Mouse (Mus musculus): Measurements from ENCODE around the gene Arhgap32. TPM values are rescaled to one million over a fixed set of nuclear protein-coding genes. Genes with fewer than 3 reads are reported as not detected.

Gene Arhgap32
- polyA plus RNA-seq, 1 experiment from 2014 or later, result 10.3 TPM

- Histone ChIP-seq H3K4me2 (ENCODE audit: low read length) (no peak overlapping the region), H3K27ac (ENCODE audit: low read depth, low read length) (no peak overlapping the region), H3K27me3 (replicated peaks; ENCODE audit: control insufficient read depth, insufficient read depth, low read length) (no peaks in the 10 kb centered on the region), H3K36me3 (ENCODE audit: control insufficient read depth, insufficient read depth, low read length) (no peaks in the 10 kb centered on the region), H3K9ac (ENCODE audit: low read depth, low read length) (no peak overlapping the region), H3K9me3 (ENCODE audit: control insufficient read depth, low read length) (no peaks in the 10 kb centered on the region), H3K4me3 (ENCODE audit: low read length) (no peak overlapping the region), H3K4me1 (ENCODE audit: control insufficient read depth, insufficient read depth, low read depth, low read length) (no peaks in the 10 kb centered on the region)
- ATAC-seq, result no peak
- 88% methylated on average over 5 of the region's 5 CpGs for WGBS
These were observed 92.1 kb downstream of the Arhgap32 start for GRCm38 (mm10) chr9:32208071-32208470.

- Histone ChIP-seq H3K4me3 (ENCODE audit: low read length) (no peak overlapping the region), H3K4me2 (ENCODE audit: low read length) (no peak overlapping the region), H3K27me3 (replicated peaks; ENCODE audit: control insufficient read depth, insufficient read depth, low read length) (no peaks in the 10 kb centered on the region), H3K4me1 (ENCODE audit: control insufficient read depth, insufficient read depth, low read depth, low read length) (no peaks in the 10 kb centered on the region), H3K36me3 (ENCODE audit: control insufficient read depth, insufficient read depth, low read length) (no peaks in the 10 kb centered on the region), H3K9me3 (ENCODE audit: control insufficient read depth, low read length) (no peaks in the 10 kb centered on the region), H3K27ac (ENCODE audit: low read depth, low read length) (no peak overlapping the region), H3K9ac (ENCODE audit: low read depth, low read length) (no peak overlapping the region)
- WGBS, result 67% methylated on average over 5 of the region's 5 CpGs
- no peak for ATAC-seq
These were observed 101.1 kb downstream of the Arhgap32 start for GRCm38 (mm10) chr9:32216820-32217567.

- Histone ChIP-seq H3K9ac (ENCODE audit: low read depth, low read length) (no peak overlapping the region), H3K4me1 (ENCODE audit: control insufficient read depth, insufficient read depth, low read depth, low read length) (peaks cover 8% of the 10 kb centered on the region), H3K36me3 (ENCODE audit: control insufficient read depth, insufficient read depth, low read length) (no peaks in the 10 kb centered on the region), H3K9me3 (ENCODE audit: control insufficient read depth, low read length) (no peaks in the 10 kb centered on the region), H3K4me2 (ENCODE audit: low read length) (no peak overlapping the region), H3K27ac (ENCODE audit: low read depth, low read length) (no peak overlapping the region), H3K4me3 (ENCODE audit: low read length) (no peak overlapping the region), H3K27me3 (replicated peaks; ENCODE audit: control insufficient read depth, insufficient read depth, low read length) (no peaks in the 10 kb centered on the region)
- 81% methylated on average over 4 of the region's 4 CpGs for WGBS
- ATAC-seq, result no peak
These were observed 103.5 kb downstream of the Arhgap32 start for GRCm38 (mm10) chr9:32219400-32219799.

- Histone ChIP-seq H3K9ac (ENCODE audit: low read depth, low read length) (no peak overlapping the region), H3K4me1 (ENCODE audit: control insufficient read depth, insufficient read depth, low read depth, low read length) (peaks cover 8% of the 10 kb centered on the region), H3K36me3 (ENCODE audit: control insufficient read depth, insufficient read depth, low read length) (no peaks in the 10 kb centered on the region), H3K27me3 (replicated peaks; ENCODE audit: control insufficient read depth, insufficient read depth, low read length) (no peaks in the 10 kb centered on the region), H3K27ac (ENCODE audit: low read depth, low read length) (no peak overlapping the region), H3K9me3 (ENCODE audit: control insufficient read depth, low read length) (no peaks in the 10 kb centered on the region), H3K4me3 (ENCODE audit: low read length) (no peak overlapping the region), H3K4me2 (ENCODE audit: low read length) (no peak overlapping the region)
- 80% methylated on average over 4 of the region's 4 CpGs for WGBS
- ATAC-seq, result no peak
These were observed 106.2 kb downstream of the Arhgap32 start for GRCm38 (mm10) chr9:32222184-32222583.

- Histone ChIP-seq H3K27ac (ENCODE audit: low read depth, low read length) (no peak overlapping the region), H3K36me3 (ENCODE audit: control insufficient read depth, insufficient read depth, low read length) (no peaks in the 10 kb centered on the region), H3K4me1 (ENCODE audit: control insufficient read depth, insufficient read depth, low read depth, low read length) (peaks cover 8% of the 10 kb centered on the region), H3K4me3 (ENCODE audit: low read length) (no peak overlapping the region), H3K9me3 (ENCODE audit: control insufficient read depth, low read length) (no peaks in the 10 kb centered on the region), H3K27me3 (replicated peaks; ENCODE audit: control insufficient read depth, insufficient read depth, low read length) (no peaks in the 10 kb centered on the region), H3K9ac (ENCODE audit: low read depth, low read length) (no peak overlapping the region), H3K4me2 (ENCODE audit: low read length) (no peak overlapping the region)
- WGBS, result 40% methylated on average over 5 of the region's 5 CpGs
- peak; percentile 82 for ATAC-seq
These were observed 108.0 kb downstream of the Arhgap32 start for GRCm38 (mm10) chr9:32223739-32224529.

GRCm38 (mm10) chr9:32224937-32225336 is 109.0 kb downstream of the Arhgap32 start:
- H3K9ac ChIP-seq (ENCODE audit: low read depth, low read length), result no peak overlapping the region
- WGBS, result 60% methylated on average over 4 of the region's 4 CpGs

GRCm38 (mm10) chr9:32225584-32225983 is 109.6 kb downstream of the Arhgap32 start:
- no peak for ATAC-seq
- Histone ChIP-seq H3K9ac (ENCODE audit: low read depth, low read length) (no peak overlapping the region), H3K27me3 (replicated peaks; ENCODE audit: control insufficient read depth, insufficient read depth, low read length) (no peaks in the 10 kb centered on the region), H3K9me3 (ENCODE audit: control insufficient read depth, low read length) (no peaks in the 10 kb centered on the region), H3K4me3 (ENCODE audit: low read length) (no peak overlapping the region), H3K4me2 (ENCODE audit: low read length) (no peak overlapping the region), H3K27ac (ENCODE audit: low read depth, low read length) (no peak overlapping the region), H3K4me1 (ENCODE audit: control insufficient read depth, insufficient read depth, low read depth, low read length) (peaks cover 8% of the 10 kb centered on the region), H3K36me3 (ENCODE audit: control insufficient read depth, insufficient read depth, low read length) (no peaks in the 10 kb centered on the region)
- WGBS, result 85% methylated on average over 1 of the region's 1 CpGs

More at GRCm38 (mm10) chr9:32224937-32225336, 109.0 kb downstream of the Arhgap32 start:
- Histone ChIP-seq H3K4me2 (ENCODE audit: low read length) (no peak overlapping the region), H3K4me3 (ENCODE audit: low read length) (no peak overlapping the region), H3K9me3 (ENCODE audit: control insufficient read depth, low read length) (no peaks in the 10 kb centered on the region), H3K36me3 (ENCODE audit: control insufficient read depth, insufficient read depth, low read length) (no peaks in the 10 kb centered on the region), H3K27ac (ENCODE audit: low read depth, low read length) (no peak overlapping the region), H3K27me3 (replicated peaks; ENCODE audit: control insufficient read depth, insufficient read depth, low read length) (no peaks in the 10 kb centered on the region), H3K4me1 (ENCODE audit: control insufficient read depth, insufficient read depth, low read depth, low read length) (peaks cover 8% of the 10 kb centered on the region)
- no peak for ATAC-seq

GRCm38 (mm10) chr9:32227034-32227433 is 111.1 kb downstream of the Arhgap32 start:
- 91% methylated on average over 2 of the region's 2 CpGs for WGBS
- Histone ChIP-seq H3K4me2 (ENCODE audit: low read length) (no peak overlapping the region), H3K4me3 (ENCODE audit: low read length) (no peak overlapping the region), H3K4me1 (ENCODE audit: control insufficient read depth, insufficient read depth, low read depth, low read length) (peaks cover 8% of the 10 kb centered on the region), H3K36me3 (ENCODE audit: control insufficient read depth, insufficient read depth, low read length) (no peaks in the 10 kb centered on the region), H3K27me3 (replicated peaks; ENCODE audit: control insufficient read depth, insufficient read depth, low read length) (no peaks in the 10 kb centered on the region), H3K27ac (ENCODE audit: low read depth, low read length) (no peak overlapping the region), H3K9me3 (ENCODE audit: control insufficient read depth, low read length) (no peaks in the 10 kb centered on the region), H3K9ac (ENCODE audit: low read depth, low read length) (no peak overlapping the region)
- ATAC-seq, result no peak

- Histone ChIP-seq H3K9ac (ENCODE audit: low read depth, low read length) (no peak overlapping the region), H3K9me3 (ENCODE audit: control insufficient read depth, low read length) (no peaks in the 10 kb centered on the region), H3K27me3 (replicated peaks; ENCODE audit: control insufficient read depth, insufficient read depth, low read length) (no peaks in the 10 kb centered on the region), H3K36me3 (ENCODE audit: control insufficient read depth, insufficient read depth, low read length) (no peaks in the 10 kb centered on the region), H3K27ac (ENCODE audit: low read depth, low read length) (no peak overlapping the region), H3K4me1 (ENCODE audit: control insufficient read depth, insufficient read depth, low read depth, low read length) (no peaks in the 10 kb centered on the region), H3K4me2 (ENCODE audit: low read length) (no peak overlapping the region), H3K4me3 (ENCODE audit: low read length) (no peak overlapping the region)
- no peak for ATAC-seq
- 88% methylated on average over 4 of the region's 4 CpGs for WGBS
These were observed 117.7 kb downstream of the Arhgap32 start for GRCm38 (mm10) chr9:32233593-32233992.

Data from hindbrain, embryonic 16.5 days (tissue).